Mouse (Mus musculus) thymus, adult 2 months (tissue): ENCODE results near the gene Tnnt2. TPM values are rescaled to one million over a fixed set of nuclear protein-coding genes. Genes with fewer than 3 reads are reported as not detected.

Experiments used
- DNase-seq: peaks from one replicate; pipeline ENCODE4 v3.0.0; 2021
- H3K27ac ChIP-seq: fragments of 200-500 bp; 2 replicates; pipeline ENCODE4 v1.5.1; 2012; ENCODE audit warnings: low read length, control low read depth; ENCODE audit not compliant: control insufficient read depth, insufficient read depth
- H3K27me3 ChIP-seq: fragments of 200-500 bp; 2 replicates; pipeline ENCODE4 v1.6.1; 2012; ENCODE audit warnings: mild to moderate bottlenecking, low read length, moderate library complexity, mixed read lengths; ENCODE audit not compliant: control insufficient read depth, insufficient read depth
- H3K36me3 ChIP-seq: fragments of 200-500 bp; 2 replicates; pipeline ENCODE4 v1.6.1; 2012; ENCODE audit warnings: mild to moderate bottlenecking, low read length, moderate library complexity; ENCODE audit not compliant: control insufficient read depth, insufficient read depth
- H3K4me1 ChIP-seq: fragments of 200-500 bp; replicated peaks from 2 replicates; pipeline ENCODE4 v1.6.1; 2012; ENCODE audit warnings: low read length; ENCODE audit not compliant: control insufficient read depth, insufficient read depth
- H3K4me3 ChIP-seq: fragments of 200-500 bp; 2 replicates; pipeline ENCODE4 v1.5.1; 2012; ENCODE audit warnings: mild to moderate bottlenecking, low read length, control low read depth, moderate library complexity; ENCODE audit not compliant: control insufficient read depth, insufficient read depth
- CTCF ChIP-seq: fragments of 200-500 bp; IDR thresholded peaks from 2 replicates; pipeline ENCODE4 v1.5.1; 2012; ENCODE audit warnings: mild to moderate bottlenecking, control low read depth, low read length, moderate library complexity, borderline replicate concordance; ENCODE audit not compliant: control insufficient read depth, poor library complexity, insufficient read depth; ENCODE audit errors: extremely low read depth
- POLR2A ChIP-seq: fragments of 200-500 bp; IDR thresholded peaks from 2 replicates; pipeline ENCODE4 v1.6.1; 2012; ENCODE audit warnings: mild to moderate bottlenecking, low read length, control low read depth, moderate library complexity; ENCODE audit not compliant: control insufficient read depth, poor library complexity, insufficient read depth; ENCODE audit errors: extremely low read depth
- WGBS: fragments of 180-500 bp; shearing (Covaris S2); methylation state at CpG from one replicate; pipeline ENCODE4 v1.1.7; 2018; 5-methylcytosine and 5-hydroxymethylcytosine counted together
- polyA plus RNA-seq: library from polyadenylated mRNA; depleted of rRNA; stranded (reverse); fragments of >200 nt; gene quantifications from 2 replicates; pipeline ENCODE4 v1.2.3, GENCODE M21; 2012; rRNA removed

The Tnnt2 gene
- polyA plus RNA-seq, 1 experiment = 90.4 TPM

- TF ChIP-seq POLR2A (no peak), CTCF (no peak)
These were observed 57.2 kb downstream of the Tnnt2 start for GRCm38 (mm10) chr1:135893377-135893776.

DNA sequence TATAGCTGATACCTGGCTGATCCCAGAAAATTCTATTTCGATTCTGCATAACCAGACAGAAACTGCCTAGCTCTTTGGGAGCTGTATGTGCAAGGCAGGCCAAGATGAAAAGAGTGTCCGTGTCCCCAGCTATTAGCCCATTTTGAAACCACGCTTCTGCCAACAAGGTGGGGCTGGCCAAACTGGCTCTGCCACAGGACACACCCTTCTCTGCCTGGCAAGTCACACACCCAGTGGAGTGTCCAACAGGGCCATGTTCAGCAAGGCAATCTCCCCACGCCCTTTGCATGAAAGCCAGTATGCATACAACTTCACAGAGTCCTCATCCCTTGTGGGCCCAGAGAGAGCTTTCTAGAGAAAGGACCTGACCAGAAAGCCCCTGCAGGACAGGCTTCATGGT is 59.2 kb downstream of the Tnnt2 start:
- WGBS = 90% methylated on average over 4 of the region's 4 CpGs

More at GRCm38 (mm10) chr1:135893377-135893776, 57.2 kb downstream of the Tnnt2 start:
- 68% methylated on average over 3 of the region's 3 CpGs for WGBS
- H3K4me3 ChIP-seq = no peak overlapping the region
- H3K36me3 ChIP-seq = no peaks in the 10 kb centered on the region
- H3K27me3 ChIP-seq = no peaks in the 10 kb centered on the region
- DNase-seq = no peak
- H3K27ac ChIP-seq = no peak overlapping the region
- H3K4me1 ChIP-seq = no peaks in the 10 kb centered on the region

DNA sequence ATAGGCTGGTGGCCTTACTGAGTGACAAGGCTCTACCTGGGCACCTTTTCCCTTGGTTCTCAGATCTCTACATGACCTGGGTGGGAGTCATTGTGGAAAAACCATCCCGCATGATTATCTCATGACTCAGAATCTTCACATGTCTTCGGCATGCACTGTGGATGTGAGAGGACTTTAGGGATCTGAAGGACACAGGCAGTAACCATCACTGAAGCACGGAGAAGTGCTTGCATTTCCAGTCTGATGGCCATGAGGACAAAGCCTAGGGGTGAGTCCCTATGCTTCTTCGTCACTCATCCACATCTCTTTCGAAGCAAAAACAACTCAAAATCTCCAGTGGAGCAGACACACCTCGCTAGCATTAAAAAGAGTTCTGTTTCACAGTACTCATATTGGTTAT is 63.1 kb downstream of the Tnnt2 start:
- Histone ChIP-seq H3K4me3 (no peak overlapping the region), H3K27me3 (0 out of 2 replicates have a peak, but pooled peaks cover 2% of the 10 kb centered on the region), H3K36me3 (no peaks in the 10 kb centered on the region), H3K27ac (no peak overlapping the region), H3K4me1 (no peaks in the 10 kb centered on the region)
- WGBS = 92% methylated on average over 6 of the region's 6 CpGs
- DNase-seq = no peak
- TF ChIP-seq POLR2A (no peak), CTCF (no peak)

More for the DNA sequence above, 59.2 kb downstream of the Tnnt2 start:
- no peak for TF ChIP-seq POLR2A
- no peak for TF ChIP-seq CTCF
- H3K27me3 ChIP-seq = no peaks in the 10 kb centered on the region
- no peaks in the 10 kb centered on the region for H3K4me1 ChIP-seq
- no peak overlapping the region for H3K27ac ChIP-seq
- no peaks in the 10 kb centered on the region for H3K36me3 ChIP-seq
- H3K4me3 ChIP-seq = no peak overlapping the region
- DNase-seq = no peak

GRCm38 (mm10) chr1:135899991-135900515 is 63.9 kb downstream of the Tnnt2 start:
- Histone ChIP-seq H3K27me3 (0 out of 2 replicates have a peak, but pooled peaks cover 2% of the 10 kb centered on the region), H3K36me3 (no peaks in the 10 kb centered on the region), H3K27ac (no peak overlapping the region), H3K4me3 (no peak overlapping the region), H3K4me1 (no peaks in the 10 kb centered on the region)
- WGBS = 74% methylated on average over 7 of the region's 7 CpGs
- no peak for DNase-seq
- TF ChIP-seq POLR2A = no peak
- no peak for TF ChIP-seq CTCF

Other genes with a start within 250 kb of the Tnnt2 start
- 8.0 and 8.7 TPM in 2 replicates for gene Nav1, start 229.1 kb upstream of the Tnnt2 start, polyA plus RNA-seq
- 333 and 390 TPM in 2 replicates for gene Csrp1, start 116.3 kb upstream of the Tnnt2 start, polyA plus RNA-seq
- 62.1 and 67.6 TPM in 2 replicates for gene Phlda3, start 70.2 kb upstream of the Tnnt2 start, polyA plus RNA-seq
- 2.1 and 2.2 TPM in 2 replicates for gene Tnni1, start 56.9 kb upstream of the Tnnt2 start, polyA plus RNA-seq
- gene Lad1, start 17.8 kb upstream of the Tnnt2 start, polyA plus RNA-seq = 36.0 and 38.7 TPM in 2 replicates
- gene Pkp1, start 82.9 kb downstream of the Tnnt2 start, polyA plus RNA-seq = 27.1 and 30.1 TPM in 2 replicates
- 0.52 and 0.81 TPM in 2 replicates for gene Igfn1, start 170.0 kb downstream of the Tnnt2 start, polyA plus RNA-seq
- 77.1 and 86.9 TPM in 2 replicates for gene Tmem9, start 171.8 kb downstream of the Tnnt2 start, polyA plus RNA-seq
- gene Ascl5, start 214.4 kb downstream of the Tnnt2 start, polyA plus RNA-seq = not detected in 2 replicates
- gene Cacna1s, start 216.4 kb downstream of the Tnnt2 start, polyA plus RNA-seq = 2.3 and 3.7 TPM in 2 replicates